Mouse (Mus musculus): ENCODE measurements around the gene Pde4c. TPM values are rescaled to one million over a fixed set of nuclear protein-coding genes. Genes with fewer than 3 reads are reported as not detected.

Pde4c gene
- total and polyA plus RNA-seq, 3 experiments = 0.65 to 3.0 TPM; not detected in 1

DNA sequence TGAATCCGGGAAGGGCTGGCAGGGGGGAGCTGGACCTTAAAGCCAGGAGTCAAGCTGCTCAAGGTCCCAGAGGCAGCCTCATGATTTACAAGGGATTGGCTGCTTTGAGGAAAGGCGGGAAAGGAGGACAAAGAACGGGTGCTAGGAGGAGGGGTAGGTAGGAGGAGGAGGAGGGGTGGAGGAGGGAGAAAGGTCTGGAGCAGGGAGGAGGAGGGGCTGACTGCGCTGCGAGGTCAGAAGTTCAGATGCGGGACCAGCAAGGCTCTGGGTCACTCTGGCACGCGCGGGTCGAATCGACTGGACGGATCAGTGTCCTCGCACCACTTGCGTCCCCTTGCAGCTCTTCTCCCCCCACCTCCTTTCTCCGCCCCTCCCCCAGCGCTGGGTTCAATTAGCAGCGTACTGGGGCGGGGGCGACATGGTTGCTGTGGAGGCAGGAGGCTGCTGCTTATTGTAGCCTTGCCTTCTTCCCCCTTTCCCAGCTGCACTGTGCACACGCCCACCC is 31.7 kb upstream of the Pde4c start:
- Histone ChIP-seq H3K9ac (ENCODE audit: control insufficient read depth, low read depth, low read length, poor library complexity, severe bottlenecking) (no peak overlapping the region), H3K27me3 (ENCODE audit: control insufficient read depth in 1 of 2, insufficient read depth in 2 of 2, low read length in 2 of 2) (peaks cover 0 to 3% of the 10 kb centered on the region in 2 experiments; a peak in 1 of 4 replicates), H3K27ac (ENCODE audit: control insufficient read depth, low read depth, low read length) (no peak overlapping the region), H3K9me3 (replicated peaks; ENCODE audit: insufficient read depth, low read length) (no peaks in the 10 kb centered on the region), H3K4me3 (ENCODE audit: control insufficient read depth in 1 of 2, insufficient read depth in 1 of 2, low read depth in 2 of 2, low read length in 2 of 2) (no peak overlapping the region), H3K36me3 (ENCODE audit: control insufficient read depth in 1 of 2, insufficient read depth in 2 of 2, low read length in 2 of 2) (peaks cover 0 to 4% of the 10 kb centered on the region in 2 experiments; a peak in 2 of 4 replicates), H3K79me2 (ENCODE audit: control insufficient read depth, insufficient read depth, low read length, poor library complexity) (no peaks in the 10 kb centered on the region), H3K4me1 (ENCODE audit: control insufficient read depth in 1 of 2, insufficient read depth in 2 of 2, low read length in 2 of 2) (peaks cover 8 to 18% of the 10 kb centered on the region in 2 experiments)
- DNase-seq (ENCODE audit: low read depth, low spot score) = no peak
- TF ChIP-seq NRF1 (IDR thresholded peaks at IDR 0.05; ENCODE audit: insufficient read depth, low read depth, low read length, poor library complexity, severe bottlenecking) (no peak), RAD21 (IDR thresholded peaks at IDR 0.05; ENCODE audit: low read depth, low read length) (no peak), ZNF384 (IDR thresholded peaks at IDR 0.05; ENCODE audit: low read depth, low read length) (no peak), GABPA (IDR thresholded peaks at IDR 0.05; ENCODE audit: low read depth, low read length) (no peak), ZC3H11A (IDR thresholded peaks at IDR 0.05; ENCODE audit: low read depth, low read length) (no peak), CHD1 (IDR thresholded peaks at IDR 0.05; ENCODE audit: low read depth, low read length) (no peak), USF1 (IDR thresholded peaks at IDR 0.05; ENCODE audit: low read depth, low read length) (no peak), MYB (IDR thresholded peaks at IDR 0.05; ENCODE audit: low read depth, low read length) (no peak), ELF1 (IDR thresholded peaks at IDR 0.05; ENCODE audit: low read depth, low read length) (no peak), TCF12 (IDR thresholded peaks at IDR 0.05; ENCODE audit: low read depth, low read length) (no peak), TBP (IDR thresholded peaks at IDR 0.05; ENCODE audit: low read depth, low read length) (no peak), UBTF (IDR thresholded peaks at IDR 0.05; ENCODE audit: borderline replicate concordance, insufficient read depth, low read depth, low read length) (no peak), SMC3 (IDR thresholded peaks at IDR 0.05; ENCODE audit: low read depth, low read length) (no peak), POLR2AphosphoS2 (IDR thresholded peaks at IDR 0.05; ENCODE audit: low read length) (no peak), EP300 (IDR thresholded peaks at IDR 0.05; ENCODE audit: low read depth in 1 of 2, low read length in 2 of 2) (no peak), NELFE (IDR thresholded peaks at IDR 0.05; ENCODE audit: low read depth, low read length) (no peak)

DNA sequence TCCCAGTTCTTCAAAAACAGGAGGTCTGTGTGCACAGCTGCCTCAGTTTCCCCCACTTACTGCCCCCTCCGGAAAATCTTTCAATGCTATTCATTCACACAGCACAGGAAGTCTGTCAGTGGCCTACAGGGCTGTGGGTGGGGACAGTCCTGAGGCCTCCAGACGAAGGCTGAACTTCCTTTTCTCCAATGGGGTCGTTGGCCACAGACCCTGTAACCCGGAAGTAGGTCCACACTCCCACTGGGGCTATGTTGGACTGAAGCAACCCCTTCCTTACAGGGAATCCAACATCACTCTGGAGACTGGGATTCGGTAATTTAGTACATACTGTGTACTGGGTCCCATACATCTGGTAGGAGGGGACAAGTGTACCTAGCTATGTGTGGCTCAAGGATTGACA is 29.9 kb upstream of the Pde4c start:
- Histone ChIP-seq H3K4me1 (ENCODE audit: control insufficient read depth in 1 of 2, insufficient read depth in 2 of 2, low read length in 2 of 2) (peaks cover 8 to 29% of the 10 kb centered on the region in 2 experiments), H3K27ac (ENCODE audit: control insufficient read depth, low read depth, low read length) (no peak overlapping the region), H3K79me2 (ENCODE audit: control insufficient read depth, insufficient read depth, low read length, poor library complexity) (no peaks in the 10 kb centered on the region), H3K27me3 (ENCODE audit: control insufficient read depth in 1 of 2, insufficient read depth in 2 of 2, low read length in 2 of 2) (peaks cover 0 to 3% of the 10 kb centered on the region in 2 experiments; a peak in 1 of 4 replicates), H3K9ac (ENCODE audit: control insufficient read depth, low read depth, low read length, poor library complexity, severe bottlenecking) (no peak overlapping the region), H3K36me3 (ENCODE audit: control insufficient read depth in 1 of 2, insufficient read depth in 2 of 2, low read length in 2 of 2) (peaks cover 0 to 4% of the 10 kb centered on the region in 2 experiments; a peak in 2 of 4 replicates), H3K9me3 (replicated peaks; ENCODE audit: insufficient read depth, low read length) (no peaks in the 10 kb centered on the region), H3K4me3 (ENCODE audit: control insufficient read depth in 1 of 2, insufficient read depth in 1 of 2, low read depth in 2 of 2, low read length in 2 of 2) (no peak overlapping the region)
- TF ChIP-seq SIN3A (IDR thresholded peaks at IDR 0.05; ENCODE audit: low read length) (no peak), MEF2A (IDR thresholded peaks at IDR 0.05; ENCODE audit: extremely low read depth, insufficient replicate concordance, low read depth, low read length, poor library complexity, severe bottlenecking) (no peak), ELF1 (IDR thresholded peaks at IDR 0.05; ENCODE audit: low read depth, low read length) (peak; percentile 57; the same call in 1 of the 2 replicates)
- peak; percentile 46 for DNase-seq (ENCODE audit: low read depth, low spot score)
